Mouse (Mus musculus): ENCODE measurements around the gene Fam50b. TPM values are rescaled to one million over a fixed set of nuclear protein-coding genes. Genes with fewer than 3 reads are reported as not detected.

The Fam50b gene
- polyA plus RNA-seq, 1 experiment from 2014 or later = not detected

DNA sequence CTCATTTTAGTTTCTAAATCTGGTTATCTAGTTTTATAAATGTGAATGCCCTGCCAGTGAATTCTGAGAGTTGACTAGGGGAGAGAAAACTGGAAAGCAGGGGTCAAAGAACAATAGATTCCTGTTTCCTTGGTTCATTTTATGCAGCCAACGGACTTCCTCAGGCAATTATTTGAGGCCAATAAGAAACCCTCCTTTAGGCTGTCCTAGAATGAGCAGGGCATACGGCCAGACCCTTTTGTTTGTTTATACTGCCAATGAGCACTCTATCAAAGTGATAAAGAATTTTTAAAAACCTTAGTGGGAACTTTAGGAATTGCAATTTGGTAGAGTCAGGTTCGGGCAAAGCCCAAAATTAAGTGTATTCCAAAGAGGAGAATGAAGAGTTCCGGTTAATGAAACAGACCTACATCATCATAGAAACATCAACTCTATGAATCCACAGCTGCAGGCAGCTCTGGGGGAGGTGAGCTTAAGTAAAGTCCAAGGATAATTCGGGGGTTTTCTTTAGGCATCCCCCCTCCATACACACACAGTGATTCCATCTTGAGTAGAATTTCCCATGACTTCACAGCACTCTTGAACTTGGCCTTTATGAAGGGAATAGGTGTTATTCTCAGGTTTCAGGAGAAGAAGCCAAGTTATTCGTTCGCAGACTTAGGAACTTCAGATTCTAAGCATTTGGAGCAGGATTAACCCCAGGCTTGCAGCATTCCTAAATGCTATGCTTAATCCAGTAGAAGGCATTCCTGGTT is 46.4 kb downstream of the Fam50b start:
- 74% methylated on average over 7 of the region's 7 CpGs for WGBS
- Histone ChIP-seq H3K9me3 (ENCODE audit: control insufficient read depth, low read length) (no peaks in the 10 kb centered on the region), H3K4me3 (ENCODE audit: low read depth, low read length) (no peak overlapping the region), H3K9ac (ENCODE audit: low read length) (no peak overlapping the region), H3K36me3 (ENCODE audit: control insufficient read depth, insufficient read depth, low read length) (no peaks in the 10 kb centered on the region), H3K4me1 (ENCODE audit: control insufficient read depth, insufficient read depth, low read length) (no peaks in the 10 kb centered on the region), H3K4me2 (ENCODE audit: low read depth) (no peak overlapping the region), H3K27ac (ENCODE audit: low read depth, low read length) (no peak overlapping the region), H3K27me3 (ENCODE audit: control insufficient read depth, insufficient read depth, low read length) (no peaks in the 10 kb centered on the region)
- no peak for ATAC-seq (ENCODE audit: insufficient read depth, low FRiP score, low TSS enrichment)
- DNase-seq (ENCODE audit: low spot score) = no peak

DNA sequence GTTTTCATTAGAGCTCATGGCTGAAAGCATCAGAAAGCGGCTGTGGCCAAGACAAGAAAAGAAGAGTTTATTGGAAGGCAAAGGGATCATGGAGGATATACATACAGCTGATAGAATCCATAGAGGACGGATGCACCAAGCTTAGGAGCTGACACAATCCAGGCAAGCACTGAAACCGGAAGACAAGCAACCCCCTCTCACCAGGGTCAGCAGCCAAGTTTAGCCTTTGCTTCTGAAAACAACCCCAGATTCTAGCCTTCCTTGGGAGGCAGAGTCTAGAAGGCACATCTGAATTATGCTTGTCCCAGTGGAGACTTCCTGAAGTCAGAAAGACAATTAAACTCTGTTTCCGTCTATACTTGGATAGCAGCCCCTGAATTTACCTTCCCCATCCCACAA is 47.0 kb downstream of the Fam50b start:
- no peak overlapping the region for H3K27ac ChIP-seq (ENCODE audit: low read depth, low read length)
- H3K27me3 ChIP-seq (ENCODE audit: control insufficient read depth, insufficient read depth, low read length) = no peaks in the 10 kb centered on the region
- H3K36me3 ChIP-seq (ENCODE audit: control insufficient read depth, insufficient read depth, low read length) = no peaks in the 10 kb centered on the region
- H3K9me3 ChIP-seq (ENCODE audit: control insufficient read depth, low read length) = no peaks in the 10 kb centered on the region
- no peak for ATAC-seq (ENCODE audit: insufficient read depth, low FRiP score, low TSS enrichment)
- H3K4me1 ChIP-seq (ENCODE audit: control insufficient read depth, insufficient read depth, low read length) = no peaks in the 10 kb centered on the region
- H3K9ac ChIP-seq (ENCODE audit: low read length) = no peak overlapping the region
- DNase-seq (ENCODE audit: low spot score) = no peak
- 83% methylated on average over 4 of the region's 4 CpGs for WGBS
- no peak overlapping the region for H3K4me2 ChIP-seq (ENCODE audit: low read depth)
- no peak overlapping the region for H3K4me3 ChIP-seq (ENCODE audit: low read depth, low read length)

DNA sequence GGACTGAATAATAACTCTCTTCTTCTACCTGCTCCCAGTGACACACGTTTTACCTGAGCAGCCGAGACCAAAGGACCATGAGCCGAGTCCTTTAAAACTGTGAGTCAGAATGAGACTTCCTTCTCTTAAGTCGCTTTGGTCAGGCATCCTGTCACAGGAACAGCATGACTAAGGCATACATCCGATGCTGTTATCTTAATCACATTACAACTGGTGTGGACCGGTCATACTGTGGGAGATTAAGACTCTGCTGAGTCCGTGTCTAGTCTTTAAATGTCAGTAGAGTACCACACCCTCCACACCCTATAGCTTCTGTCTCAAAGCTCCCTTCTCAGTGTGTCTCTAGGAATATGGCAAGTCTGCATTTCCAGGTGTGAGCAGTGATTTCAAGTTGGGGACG is 50.2 kb downstream of the Fam50b start:
- Histone ChIP-seq H3K36me3 (ENCODE audit: control insufficient read depth, insufficient read depth, low read length) (no peaks in the 10 kb centered on the region), H3K9me3 (ENCODE audit: control insufficient read depth, low read length) (no peaks in the 10 kb centered on the region), H3K4me3 (ENCODE audit: low read depth, low read length) (no peak overlapping the region), H3K27me3 (ENCODE audit: control insufficient read depth, insufficient read depth, low read length) (no peaks in the 10 kb centered on the region), H3K4me1 (ENCODE audit: control insufficient read depth, insufficient read depth, low read length) (no peaks in the 10 kb centered on the region), H3K27ac (ENCODE audit: low read depth, low read length) (no peak overlapping the region), H3K9ac (ENCODE audit: low read length) (no peak overlapping the region), H3K4me2 (ENCODE audit: low read depth) (no peak overlapping the region)
- ATAC-seq (ENCODE audit: insufficient read depth, low FRiP score, low TSS enrichment) = no peak
- DNase-seq (ENCODE audit: low spot score) = no peak
- 89% methylated on average over 8 of the region's 8 CpGs for WGBS

DNA sequence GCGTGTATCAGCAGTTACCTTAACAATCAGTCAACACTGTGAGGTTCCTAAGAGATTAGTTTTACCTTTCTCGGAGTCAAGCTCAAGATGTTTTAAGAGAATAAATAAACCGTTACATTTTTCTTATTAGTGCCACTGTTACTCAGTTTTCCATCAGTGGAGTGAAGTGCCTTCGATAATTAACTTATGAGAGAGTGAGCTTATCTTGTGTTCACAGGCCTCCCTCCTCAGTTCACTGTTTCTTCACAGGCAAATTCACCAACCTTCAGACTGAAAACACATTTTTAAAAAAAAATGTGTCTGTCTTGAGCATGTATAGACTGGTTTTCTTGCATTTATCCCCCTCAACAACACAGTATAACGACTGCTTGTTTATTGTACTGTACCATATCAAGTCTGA is 52.0 kb downstream of the Fam50b start:
- H3K36me3 ChIP-seq (ENCODE audit: control insufficient read depth, insufficient read depth, low read length) = no peaks in the 10 kb centered on the region
- H3K4me1 ChIP-seq (ENCODE audit: control insufficient read depth, insufficient read depth, low read length) = no peaks in the 10 kb centered on the region
- no peak overlapping the region for H3K4me3 ChIP-seq (ENCODE audit: low read depth, low read length)
- no peaks in the 10 kb centered on the region for H3K9me3 ChIP-seq (ENCODE audit: control insufficient read depth, low read length)
- WGBS = 90% methylated on average over 5 of the region's 5 CpGs
- H3K9ac ChIP-seq (ENCODE audit: low read length) = no peak overlapping the region
- ATAC-seq (ENCODE audit: insufficient read depth, low FRiP score, low TSS enrichment) = no peak
- H3K27me3 ChIP-seq (ENCODE audit: control insufficient read depth, insufficient read depth, low read length) = no peaks in the 10 kb centered on the region
- no peak for DNase-seq (ENCODE audit: low spot score)
- no peak overlapping the region for H3K27ac ChIP-seq (ENCODE audit: low read depth, low read length)
- no peak overlapping the region for H3K4me2 ChIP-seq (ENCODE audit: low read depth)

DNA sequence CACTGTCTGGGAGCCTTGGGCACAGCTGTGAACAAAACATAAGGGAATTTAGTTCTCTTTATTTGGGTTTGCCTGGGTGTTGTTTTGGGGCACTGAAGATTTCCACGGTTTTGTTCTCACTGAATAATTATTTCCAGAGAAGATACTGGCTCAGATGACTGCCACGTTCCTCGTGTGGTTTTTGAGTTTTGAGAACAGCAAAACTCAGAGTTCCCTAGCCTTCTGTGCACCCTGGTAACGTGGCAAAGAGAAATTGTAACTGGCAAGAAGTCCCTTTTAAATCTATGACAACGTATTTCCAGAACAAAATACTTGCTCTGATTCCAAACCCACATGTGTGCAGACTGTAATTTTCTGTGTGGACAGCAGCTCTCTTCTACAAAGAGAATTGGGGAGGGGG is 52.9 kb downstream of the Fam50b start:
- Histone ChIP-seq H3K9ac (ENCODE audit: low read length) (no peak overlapping the region), H3K27ac (ENCODE audit: low read depth, low read length) (no peak overlapping the region), H3K4me1 (ENCODE audit: control insufficient read depth, insufficient read depth, low read length) (no peaks in the 10 kb centered on the region), H3K4me2 (ENCODE audit: low read depth) (no peak overlapping the region), H3K4me3 (ENCODE audit: low read depth, low read length) (no peak overlapping the region), H3K27me3 (ENCODE audit: control insufficient read depth, insufficient read depth, low read length) (no peaks in the 10 kb centered on the region), H3K9me3 (ENCODE audit: control insufficient read depth, low read length) (no peaks in the 10 kb centered on the region), H3K36me3 (ENCODE audit: control insufficient read depth, insufficient read depth, low read length) (no peaks in the 10 kb centered on the region)
- 65% methylated on average over 5 of the region's 5 CpGs for WGBS
- DNase-seq (ENCODE audit: low spot score) (no peak), ATAC-seq (ENCODE audit: insufficient read depth, low FRiP score, low TSS enrichment) (no peak)

DNA sequence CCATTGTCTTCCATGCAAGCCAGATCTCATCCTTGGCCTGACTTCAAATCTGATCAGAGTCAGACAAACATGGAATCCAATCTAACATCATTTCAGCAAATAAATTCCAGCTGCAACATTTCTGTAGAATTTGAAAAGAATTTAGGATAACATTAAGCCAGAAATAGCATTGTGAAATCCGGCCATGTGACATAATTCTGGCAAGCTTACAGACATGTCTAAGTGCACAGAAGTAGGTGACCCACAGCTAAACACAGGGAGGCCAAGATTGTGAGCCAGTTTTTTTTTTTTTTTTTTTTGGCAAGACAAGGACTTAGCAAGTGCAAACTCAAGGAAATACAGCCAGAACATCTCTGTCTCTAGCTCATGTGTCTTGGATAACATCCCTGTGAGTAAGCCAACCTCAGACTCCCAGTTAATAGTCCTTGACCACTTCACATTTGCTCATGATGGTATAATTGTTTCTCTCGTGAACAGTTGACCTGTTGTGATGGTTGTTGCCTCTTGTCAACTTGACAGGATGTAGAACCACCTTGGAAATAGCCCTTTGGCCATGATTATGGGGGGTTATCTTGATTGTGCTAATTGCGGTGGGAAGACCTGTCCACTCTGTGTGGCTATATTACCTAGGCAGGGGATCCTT is 54.6 kb downstream of the Fam50b start:
- ATAC-seq (ENCODE audit: insufficient read depth, low FRiP score, low TSS enrichment) (no peak), DNase-seq (ENCODE audit: low spot score) (no peak)
- no peak overlapping the region for H3K9ac ChIP-seq (ENCODE audit: low read length)
- no peaks in the 10 kb centered on the region for H3K4me1 ChIP-seq (ENCODE audit: control insufficient read depth, insufficient read depth, low read length)
- no peak overlapping the region for H3K4me2 ChIP-seq (ENCODE audit: low read depth)
- no peaks in the 10 kb centered on the region for H3K9me3 ChIP-seq (ENCODE audit: control insufficient read depth, low read length)
- no peaks in the 10 kb centered on the region for H3K27me3 ChIP-seq (ENCODE audit: control insufficient read depth, insufficient read depth, low read length)
- no peak overlapping the region for H3K4me3 ChIP-seq (ENCODE audit: low read depth, low read length)
- no peak overlapping the region for H3K27ac ChIP-seq (ENCODE audit: low read depth, low read length)
- no peaks in the 10 kb centered on the region for H3K36me3 ChIP-seq (ENCODE audit: control insufficient read depth, insufficient read depth, low read length)
- WGBS = 87% methylated on average over 3 of the region's 3 CpGs

DNA sequence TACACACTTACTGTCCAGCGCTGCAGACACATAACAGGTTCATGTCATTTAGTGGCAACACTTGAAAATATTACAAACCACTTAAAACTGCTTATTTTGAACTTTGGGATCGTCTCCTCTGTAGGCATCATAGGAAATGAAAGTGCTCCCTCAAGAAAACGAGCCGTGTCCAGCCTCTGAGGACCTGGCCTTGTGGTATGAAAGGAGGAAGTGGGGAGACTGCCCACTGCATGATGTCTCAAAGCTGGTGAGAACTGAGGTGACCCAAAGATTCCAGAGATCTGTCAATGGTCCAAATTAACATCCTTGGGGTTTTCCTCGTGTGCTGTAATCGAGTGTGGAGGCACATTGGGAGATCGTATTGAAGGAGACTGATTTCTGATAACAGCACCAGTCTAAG is 58.4 kb downstream of the Fam50b start:
- 82% methylated on average over 7 of the region's 7 CpGs for WGBS
- no peak overlapping the region for H3K9ac ChIP-seq (ENCODE audit: low read length)
- H3K27ac ChIP-seq (ENCODE audit: low read depth, low read length) = no peak overlapping the region
- ATAC-seq (ENCODE audit: insufficient read depth, low FRiP score, low TSS enrichment) (no peak), DNase-seq (ENCODE audit: low spot score) (no peak)
- no peaks in the 10 kb centered on the region for H3K4me1 ChIP-seq (ENCODE audit: control insufficient read depth, insufficient read depth, low read length)
- H3K4me2 ChIP-seq (ENCODE audit: low read depth) = no peak overlapping the region
- H3K27me3 ChIP-seq (ENCODE audit: control insufficient read depth, insufficient read depth, low read length) = no peaks in the 10 kb centered on the region
- H3K9me3 ChIP-seq (ENCODE audit: control insufficient read depth, low read length) = no peaks in the 10 kb centered on the region
- no peaks in the 10 kb centered on the region for H3K36me3 ChIP-seq (ENCODE audit: control insufficient read depth, insufficient read depth, low read length)
- H3K4me3 ChIP-seq (ENCODE audit: low read depth, low read length) = no peak overlapping the region

DNA sequence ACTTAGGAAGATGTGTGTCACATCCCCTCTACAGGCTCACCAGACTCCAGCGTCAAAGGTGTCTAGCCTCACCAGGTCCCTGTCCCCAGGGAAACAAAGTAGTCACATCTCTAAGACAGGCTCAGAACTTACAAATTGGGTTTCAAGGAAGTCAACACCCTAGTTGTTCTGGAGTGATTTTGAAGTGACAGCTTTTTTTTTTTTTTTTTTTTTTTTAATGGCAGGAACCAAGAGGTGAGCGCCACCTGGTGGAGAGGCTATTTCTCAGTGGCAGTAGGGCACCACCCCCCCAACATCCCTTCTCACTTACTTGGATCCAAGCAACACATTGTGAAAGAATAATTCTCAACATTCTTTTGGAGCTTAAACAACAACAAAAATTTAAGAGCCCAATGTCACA is 59.2 kb downstream of the Fam50b start:
- H3K27me3 ChIP-seq (ENCODE audit: control insufficient read depth, insufficient read depth, low read length) = no peaks in the 10 kb centered on the region
- H3K36me3 ChIP-seq (ENCODE audit: control insufficient read depth, insufficient read depth, low read length) = no peaks in the 10 kb centered on the region
- no peak overlapping the region for H3K4me2 ChIP-seq (ENCODE audit: low read depth)
- no peaks in the 10 kb centered on the region for H3K4me1 ChIP-seq (ENCODE audit: control insufficient read depth, insufficient read depth, low read length)
- WGBS = 45% methylated on average over 2 of the region's 2 CpGs
- no peak overlapping the region for H3K4me3 ChIP-seq (ENCODE audit: low read depth, low read length)
- H3K9me3 ChIP-seq (ENCODE audit: control insufficient read depth, low read length) = no peaks in the 10 kb centered on the region
- ATAC-seq (ENCODE audit: insufficient read depth, low FRiP score, low TSS enrichment) = no peak
- H3K9ac ChIP-seq (ENCODE audit: low read length) = no peak overlapping the region
- no peak overlapping the region for H3K27ac ChIP-seq (ENCODE audit: low read depth, low read length)
- no peak for DNase-seq (ENCODE audit: low spot score)

DNA sequence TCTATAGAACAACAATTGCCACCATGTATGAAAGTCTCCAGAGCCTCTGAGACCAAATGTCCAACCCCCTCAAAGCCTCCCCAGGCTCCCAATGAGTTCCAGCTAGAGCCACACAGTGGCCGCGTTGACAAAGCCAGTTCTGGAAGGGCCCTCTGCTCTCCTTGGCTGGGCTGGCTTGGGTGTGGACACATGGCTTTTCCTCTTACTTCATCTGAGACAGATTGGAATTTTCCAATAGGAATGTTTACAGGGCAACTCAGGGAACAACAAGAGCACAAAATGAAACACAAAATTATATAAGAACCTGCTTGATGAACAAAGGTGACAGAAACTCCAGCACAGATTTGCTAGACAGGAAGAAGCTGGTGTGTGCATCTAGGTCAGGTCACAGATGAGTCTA is 59.8 kb downstream of the Fam50b start:
- ATAC-seq (ENCODE audit: insufficient read depth, low FRiP score, low TSS enrichment) (no peak), DNase-seq (ENCODE audit: low spot score) (no peak)
- Histone ChIP-seq H3K9ac (ENCODE audit: low read length) (no peak overlapping the region), H3K36me3 (ENCODE audit: control insufficient read depth, insufficient read depth, low read length) (no peaks in the 10 kb centered on the region), H3K27me3 (ENCODE audit: control insufficient read depth, insufficient read depth, low read length) (no peaks in the 10 kb centered on the region), H3K4me2 (ENCODE audit: low read depth) (no peak overlapping the region), H3K4me3 (ENCODE audit: low read depth, low read length) (no peak overlapping the region), H3K27ac (ENCODE audit: low read depth, low read length) (no peak overlapping the region), H3K4me1 (ENCODE audit: control insufficient read depth, insufficient read depth, low read length) (no peaks in the 10 kb centered on the region), H3K9me3 (ENCODE audit: control insufficient read depth, low read length) (no peaks in the 10 kb centered on the region)
- 81% methylated on average over 2 of the region's 2 CpGs for WGBS
